Mouse (Mus musculus): Measurements from ENCODE around the gene Crot. TPM values are rescaled to one million over a fixed set of nuclear protein-coding genes. Genes with fewer than 3 reads are reported as not detected.
"Not testable (repeated sequence)": the region's sequence is repeated elsewhere in the genome, so short reads cannot be mapped to it uniquely, and the experiment has no call there.

The Crot gene
- polyA plus RNA-seq, 1 experiment from 2014 or later: 33.9 TPM

GRCm38 (mm10) chr5:9010166-9010565, 13.0 kb upstream of the Crot start:
- Histone ChIP-seq H3K27me3 (ENCODE audit: control insufficient read depth, insufficient read depth, low read length) (no peaks in the 10 kb centered on the region), H3K27ac (ENCODE audit: low read depth, low read length) (no peak overlapping the region), H3K9me3 (ENCODE audit: control insufficient read depth, low read length) (no peaks in the 10 kb centered on the region), H3K4me2 (ENCODE audit: low read depth, low read length, severe bottlenecking) (no peak overlapping the region), H3K36me3 (ENCODE audit: control insufficient read depth, insufficient read depth, low read length) (no peaks in the 10 kb centered on the region), H3K4me3 (ENCODE audit: low read depth, low read length) (no peak overlapping the region), H3K9ac (ENCODE audit: low read length) (no peak overlapping the region), H3K4me1 (replicated peaks; ENCODE audit: control insufficient read depth, insufficient read depth, low read length) (no peaks in the 10 kb centered on the region)
- ATAC-seq (replicated peaks; ENCODE audit: low FRiP score) (no peak), DNase-seq (ENCODE audit: low spot score) (no peak)
- 94% methylated on average over 1 of the region's 1 CpGs for WGBS

- H3K4me1 ChIP-seq (replicated peaks; ENCODE audit: control insufficient read depth, insufficient read depth, low read length); H3K9me3 ChIP-seq (ENCODE audit: control insufficient read depth, low read length); ATAC-seq (replicated peaks; ENCODE audit: low FRiP score); H3K4me3 ChIP-seq (ENCODE audit: low read depth, low read length); H3K36me3 ChIP-seq (ENCODE audit: control insufficient read depth, insufficient read depth, low read length); H3K9ac ChIP-seq (ENCODE audit: low read length); DNase-seq (ENCODE audit: low spot score); H3K27me3 ChIP-seq (ENCODE audit: control insufficient read depth, insufficient read depth, low read length); H3K27ac ChIP-seq (ENCODE audit: low read depth, low read length); H3K4me2 ChIP-seq (ENCODE audit: low read depth, low read length, severe bottlenecking): not testable (repeated sequence)
- WGBS: 52% methylated on average over 3 of the region's 3 CpGs
These were observed 9.5 kb upstream of the Crot start for GRCm38 (mm10) chr5:9006585-9006984.

- H3K36me3 ChIP-seq (ENCODE audit: control insufficient read depth, insufficient read depth, low read length); H3K27ac ChIP-seq (ENCODE audit: low read depth, low read length); H3K9me3 ChIP-seq (ENCODE audit: control insufficient read depth, low read length); DNase-seq (ENCODE audit: low spot score); H3K4me1 ChIP-seq (replicated peaks; ENCODE audit: control insufficient read depth, insufficient read depth, low read length); H3K4me2 ChIP-seq (ENCODE audit: low read depth, low read length, severe bottlenecking); H3K9ac ChIP-seq (ENCODE audit: low read length); H3K4me3 ChIP-seq (ENCODE audit: low read depth, low read length); ATAC-seq (replicated peaks; ENCODE audit: low FRiP score); H3K27me3 ChIP-seq (ENCODE audit: control insufficient read depth, insufficient read depth, low read length): not testable (repeated sequence)
- WGBS: 23% methylated on average over 7 of the region's 7 CpGs
These were observed 2.9 kb upstream of the Crot start for GRCm38 (mm10) chr5:9000006-9000405.

GRCm38 (mm10) chr5:8999108-8999507, 2.0 kb upstream of the Crot start:
- Histone ChIP-seq H3K4me3 (ENCODE audit: low read depth, low read length) (no peak overlapping the region), H3K36me3 (ENCODE audit: control insufficient read depth, insufficient read depth, low read length) (no peaks in the 10 kb centered on the region), H3K27me3 (ENCODE audit: control insufficient read depth, insufficient read depth, low read length) (no peaks in the 10 kb centered on the region), H3K4me1 (replicated peaks; ENCODE audit: control insufficient read depth, insufficient read depth, low read length) (no peaks in the 10 kb centered on the region; the same call in 1 of the 2 replicates), H3K4me2 (ENCODE audit: low read depth, low read length, severe bottlenecking) (no peak overlapping the region), H3K27ac (ENCODE audit: low read depth, low read length) (no peak overlapping the region), H3K9me3 (ENCODE audit: control insufficient read depth, low read length) (no peaks in the 10 kb centered on the region), H3K9ac (ENCODE audit: low read length) (no peak overlapping the region)
- ATAC-seq (replicated peaks; ENCODE audit: low FRiP score): no peak
- DNase-seq (ENCODE audit: low spot score): no peak
- WGBS: 71% methylated on average over 4 of the region's 4 CpGs

- Histone ChIP-seq H3K27me3 (ENCODE audit: control insufficient read depth, insufficient read depth, low read length) (no peaks in the 10 kb centered on the region), H3K9ac (ENCODE audit: low read length) (peak overlapping the region; percentile 65), H3K4me1 (replicated peaks; ENCODE audit: control insufficient read depth, insufficient read depth, low read length) (no peaks in the 10 kb centered on the region; the same call in 1 of the 2 replicates), H3K36me3 (ENCODE audit: control insufficient read depth, insufficient read depth, low read length) (no peaks in the 10 kb centered on the region), H3K9me3 (ENCODE audit: control insufficient read depth, low read length) (no peaks in the 10 kb centered on the region), H3K4me3 (ENCODE audit: low read depth, low read length) (peak overlapping the region; percentile 52), H3K4me2 (ENCODE audit: low read depth, low read length, severe bottlenecking) (peak overlapping the region; percentile 67), H3K27ac (ENCODE audit: low read depth, low read length) (peak overlapping the region; percentile 85)
- whole genome bisulfite sequencing: 9% methylated on average over 8 of the region's 8 CpGs
- no peak for DNase-seq (ENCODE audit: low spot score)
- peak; percentile 48; the same call in 1 of the 2 replicates for ATAC-seq (replicated peaks; ENCODE audit: low FRiP score)
These were observed 380 bp upstream of the Crot start for GRCm38 (mm10) chr5:8997513-8997895.

- 18% methylated on average over 13 of the region's 13 CpGs for WGBS
- no peak for DNase-seq (ENCODE audit: low spot score)
- H3K4me3 ChIP-seq (ENCODE audit: low read depth, low read length): peak overlapping the region; percentile 52
These were observed 998 bp downstream of the Crot start for GRCm38 (mm10) chr5:8995966-8996685.

GRCm38 (mm10) chr5:8991626-8992025, 5.5 kb downstream of the Crot start:
- no peak overlapping the region for H3K9ac ChIP-seq (ENCODE audit: low read length)
- H3K27me3 ChIP-seq (ENCODE audit: control insufficient read depth, insufficient read depth, low read length): no peaks in the 10 kb centered on the region
- H3K36me3 ChIP-seq (ENCODE audit: control insufficient read depth, insufficient read depth, low read length): peaks cover under 1% of the 10 kb centered on the region; the same call in 1 of the 2 replicates
- no peak overlapping the region for H3K4me2 ChIP-seq (ENCODE audit: low read depth, low read length, severe bottlenecking)
- ATAC-seq (replicated peaks; ENCODE audit: low FRiP score): no peak
- H3K4me1 ChIP-seq (replicated peaks; ENCODE audit: control insufficient read depth, insufficient read depth, low read length): no peaks in the 10 kb centered on the region
- H3K27ac ChIP-seq (ENCODE audit: low read depth, low read length): no peak overlapping the region
- DNase-seq (ENCODE audit: low spot score): no peak
- WGBS: 87% methylated on average over 16 of the region's 16 CpGs
- H3K4me3 ChIP-seq (ENCODE audit: low read depth, low read length): no peak overlapping the region
- H3K9me3 ChIP-seq (ENCODE audit: control insufficient read depth, low read length): no peaks in the 10 kb centered on the region

More at GRCm38 (mm10) chr5:8995966-8996685, 998 bp downstream of the Crot start:
- Histone ChIP-seq H3K27me3 (ENCODE audit: control insufficient read depth, insufficient read depth, low read length) (no peaks in the 10 kb centered on the region), H3K27ac (ENCODE audit: low read depth, low read length) (no peak overlapping the region), H3K9ac (ENCODE audit: low read length) (peak overlapping the region; percentile 65), H3K36me3 (ENCODE audit: control insufficient read depth, insufficient read depth, low read length) (no peaks in the 10 kb centered on the region), H3K9me3 (ENCODE audit: control insufficient read depth, low read length) (no peaks in the 10 kb centered on the region), H3K4me1 (replicated peaks; ENCODE audit: control insufficient read depth, insufficient read depth, low read length) (no peaks in the 10 kb centered on the region; the same call in 1 of the 2 replicates), H3K4me2 (ENCODE audit: low read depth, low read length, severe bottlenecking) (peak overlapping the region; percentile 67)
- ATAC-seq (replicated peaks; ENCODE audit: low FRiP score): no peak

- WGBS: 93% methylated on average over 13 of the region's 13 CpGs
- no peak for DNase-seq (ENCODE audit: low spot score)
- no peak overlapping the region for H3K4me2 ChIP-seq (ENCODE audit: low read depth, low read length, severe bottlenecking)
- H3K9me3 ChIP-seq (ENCODE audit: control insufficient read depth, low read length): no peaks in the 10 kb centered on the region
- peaks cover 2% of the 10 kb centered on the region; the same call in 1 of the 2 replicates for H3K36me3 ChIP-seq (ENCODE audit: control insufficient read depth, insufficient read depth, low read length)
- H3K4me1 ChIP-seq (replicated peaks; ENCODE audit: control insufficient read depth, insufficient read depth, low read length): no peaks in the 10 kb centered on the region
- no peak for ATAC-seq (replicated peaks; ENCODE audit: low FRiP score)
- no peak overlapping the region for H3K27ac ChIP-seq (ENCODE audit: low read depth, low read length)
- H3K27me3 ChIP-seq (ENCODE audit: control insufficient read depth, insufficient read depth, low read length): no peaks in the 10 kb centered on the region
- no peak overlapping the region for H3K9ac ChIP-seq (ENCODE audit: low read length)
- no peak overlapping the region for H3K4me3 ChIP-seq (ENCODE audit: low read depth, low read length)
These were observed 6.6 kb downstream of the Crot start for GRCm38 (mm10) chr5:8990526-8990925.

GRCm38 (mm10) chr5:8987925-8988324, 9.2 kb downstream of the Crot start:
- Histone ChIP-seq H3K4me1 (replicated peaks; ENCODE audit: control insufficient read depth, insufficient read depth, low read length) (no peaks in the 10 kb centered on the region), H3K9ac (ENCODE audit: low read length) (no peak overlapping the region), H3K36me3 (ENCODE audit: control insufficient read depth, insufficient read depth, low read length) (peaks cover 2% of the 10 kb centered on the region; the same call in 1 of the 2 replicates), H3K4me3 (ENCODE audit: low read depth, low read length) (no peak overlapping the region), H3K9me3 (ENCODE audit: control insufficient read depth, low read length) (no peaks in the 10 kb centered on the region), H3K27me3 (ENCODE audit: control insufficient read depth, insufficient read depth, low read length) (no peaks in the 10 kb centered on the region), H3K4me2 (ENCODE audit: low read depth, low read length, severe bottlenecking) (no peak overlapping the region), H3K27ac (ENCODE audit: low read depth, low read length) (no peak overlapping the region)
- ATAC-seq (replicated peaks; ENCODE audit: low FRiP score): no peak
- 94% methylated on average over 5 of the region's 5 CpGs for WGBS
- DNase-seq (ENCODE audit: low spot score): no peak
